Mouse (Mus musculus): Measurements from ENCODE around the gene Pax1.

- no peak for TF ChIP-seq CTCF (IDR thresholded peaks at IDR 0.05)
- no peak for TF ChIP-seq EP300 (IDR thresholded peaks at IDR 0.05)
Measured at GRCm38 (mm10) chr2:147383373-147383772, 21.6 kb downstream of the Pax1 start.

Measured in lung, postnatal 0 days (tissue).